Mouse (Mus musculus) neural tube, embryonic 13.5 days (tissue): ENCODE results near the gene Tmem269. TPM values are rescaled to one million over a fixed set of nuclear protein-coding genes. Genes with fewer than 3 reads are reported as not detected.

Experiments
- ATAC-seq: fragments of 200-750 bp; cut with Nextera tagmentation; 2 replicates; pipeline ENCODE4 v1.8.0; 2017; ENCODE audit warnings: low read depth, mild to moderate bottlenecking, moderate TSS enrichment, moderate library complexity
- H3K27ac ChIP-seq: fragments of 300-500 bp; sonication (generic); replicated peaks from 2 replicates; pipeline ENCODE4 v1.5.1; 2015; ENCODE audit warnings: moderate library complexity, mild to moderate bottlenecking, inconsistent platforms
- H3K27me3 ChIP-seq: fragments of 300-500 bp; sonication (generic); 2 replicates; pipeline ENCODE4 v1.6.1; 2015; ENCODE audit warnings: mild to moderate bottlenecking, inconsistent platforms
- H3K36me3 ChIP-seq: fragments of 300-500 bp; sonication (generic); 2 replicates; pipeline ENCODE4 v1.6.1; 2015; ENCODE audit warnings: mild to moderate bottlenecking, inconsistent platforms
- H3K4me1 ChIP-seq: fragments of 300-500 bp; sonication (generic); replicated peaks from 2 replicates; pipeline ENCODE4 v1.6.1; 2015; ENCODE audit warnings: inconsistent platforms
- H3K4me2 ChIP-seq: fragments of 300-500 bp; sonication (generic); 2 replicates; pipeline ENCODE4 v1.6.1; 2015; ENCODE audit warnings: inconsistent platforms, mild to moderate bottlenecking, moderate library complexity
- H3K4me3 ChIP-seq: fragments of 300-500 bp; sonication (generic); 2 replicates; pipeline ENCODE4 v1.5.1; 2015; ENCODE audit warnings: mild to moderate bottlenecking, inconsistent platforms
- H3K9ac ChIP-seq: fragments of 300-500 bp; sonication (generic); 2 replicates; pipeline ENCODE4 v1.6.1; 2015; ENCODE audit warnings: moderate library complexity, mild to moderate bottlenecking, inconsistent platforms
- H3K9me3 ChIP-seq: fragments of 300-500 bp; sonication (generic); 2 replicates; pipeline ENCODE4 v1.6.1; 2016; ENCODE audit warnings: inconsistent platforms
- WGBS: fragments of 180-500 bp; shearing (Covaris S2); methylation state at CpG from one replicate; pipeline ENCODE4 v1.1.7; 2015; 5-methylcytosine and 5-hydroxymethylcytosine counted together
- polyA plus RNA-seq: library from polyadenylated mRNA; unstranded; fragments of >200 nt; fragmentation: Nextera tagmentation; extraction: Ambion mirVana; gene quantifications from 2 replicates; pipeline ENCODE4 v1.2.1, GENCODE M21; 2015

Tmem269 gene
- polyA plus RNA-seq, result 0.45 TPM in 1 of 2 replicates, not detected in the other

DNA sequence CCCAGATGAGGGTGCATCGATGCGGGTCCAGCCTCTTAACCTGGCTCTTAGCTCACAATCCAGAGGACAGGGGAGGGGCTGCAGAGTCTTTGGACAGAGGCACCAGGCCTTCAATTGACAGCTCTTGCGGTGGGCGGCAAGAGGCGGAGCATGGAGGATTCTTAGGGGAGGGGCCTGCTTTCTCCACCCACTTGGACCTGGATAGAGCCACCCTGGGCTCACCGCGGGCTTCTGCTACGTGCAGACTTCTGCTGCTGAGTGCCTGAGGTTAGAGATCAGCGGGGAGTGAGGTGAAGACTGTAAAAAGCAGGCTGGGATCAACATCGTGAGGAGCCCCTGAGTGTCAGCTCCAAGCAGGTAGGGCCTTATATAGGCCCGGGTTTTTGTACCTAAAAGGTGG is at the start of gene Tmem269:
TSS of gene Tmem269 (minus strand) at position 49 of the 400 bp plus-strand sequence.
- ATAC-seq, result no peak
- 14% methylated on average over 11 of the region's 11 CpGs for WGBS
- H3K9ac ChIP-seq, result no peak within 1 kb of the TSS

DNA sequence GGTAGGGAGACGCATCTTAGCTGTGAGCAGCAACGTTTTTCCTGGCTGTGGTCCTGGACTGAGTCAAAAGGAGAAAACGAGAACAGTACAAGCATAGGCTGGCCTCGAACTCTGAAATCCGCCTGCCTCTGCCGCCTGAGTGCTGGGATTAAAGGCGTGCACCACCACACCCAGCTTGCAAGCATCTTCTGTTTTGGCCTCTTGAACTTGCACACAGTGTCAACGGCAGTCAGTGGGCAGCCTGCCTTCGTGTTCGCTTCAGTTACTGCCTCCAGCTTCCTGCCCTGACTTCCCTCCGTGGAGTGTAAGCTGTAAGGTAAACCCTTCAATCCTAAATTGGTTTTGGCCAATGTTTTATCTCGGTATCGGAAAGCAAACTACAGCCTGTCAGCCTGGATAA is 48.6 kb upstream of the Tmem269 start:
- H3K27me3 ChIP-seq, result no peaks in the 10 kb centered on the region
- 79% methylated on average over 13 of the region's 13 CpGs for WGBS
- H3K4me1 ChIP-seq, result no peaks in the 10 kb centered on the region
- H3K9me3 ChIP-seq, result no peaks in the 10 kb centered on the region
- H3K27ac ChIP-seq, result no peak overlapping the region
- ATAC-seq, result no peak
- peaks cover 37% of the 10 kb centered on the region for H3K36me3 ChIP-seq
- H3K4me3 ChIP-seq, result no peak overlapping the region
- H3K4me2 ChIP-seq, result no peak overlapping the region
- no peak overlapping the region for H3K9ac ChIP-seq

More for the DNA sequence above, at the start of gene Tmem269:
- H3K4me2 ChIP-seq, result no peak within 1 kb of the TSS
- no peaks in the 10 kb centered on the region for H3K27me3 ChIP-seq
- no peak within 1 kb of the TSS for H3K4me3 ChIP-seq
- H3K36me3 ChIP-seq, result 0 out of 2 replicates have a peak, but pooled peaks cover 4% of the 10 kb centered on the region
- peaks cover 10% of the 10 kb centered on the region; the same call in 1 of the 2 replicates for H3K4me1 ChIP-seq
- H3K27ac ChIP-seq, result no peak within 1 kb of the TSS
- no peaks in the 10 kb centered on the region for H3K9me3 ChIP-seq

DNA sequence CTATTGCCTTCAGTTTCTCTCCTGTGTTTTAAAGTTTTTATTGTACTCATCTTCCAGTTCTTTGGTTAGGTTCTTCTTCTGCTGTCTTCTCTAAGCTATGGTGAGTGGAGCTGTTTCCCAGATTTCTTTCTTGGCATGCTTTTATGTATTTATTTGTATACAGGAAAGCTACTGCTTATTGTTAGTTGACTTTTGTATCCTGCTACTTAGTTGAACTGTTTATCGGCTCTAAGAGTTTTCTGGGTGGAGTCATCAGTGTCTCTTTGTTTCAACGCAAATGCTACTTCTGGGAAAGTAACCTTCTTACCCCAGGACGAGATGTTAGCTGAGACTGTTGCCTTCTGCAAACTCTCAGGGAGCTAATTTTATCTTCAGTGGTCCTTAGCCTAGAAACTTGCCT is 45.4 kb upstream of the Tmem269 start:
- ATAC-seq, result no peak
- Histone ChIP-seq H3K27me3 (no peaks in the 10 kb centered on the region), H3K27ac (no peak overlapping the region), H3K36me3 (peaks cover 11% of the 10 kb centered on the region), H3K4me1 (no peaks in the 10 kb centered on the region), H3K4me2 (no peak overlapping the region), H3K4me3 (no peak overlapping the region), H3K9ac (no peak overlapping the region), H3K9me3 (no peaks in the 10 kb centered on the region)
- 72% methylated on average over 3 of the region's 3 CpGs for WGBS

DNA sequence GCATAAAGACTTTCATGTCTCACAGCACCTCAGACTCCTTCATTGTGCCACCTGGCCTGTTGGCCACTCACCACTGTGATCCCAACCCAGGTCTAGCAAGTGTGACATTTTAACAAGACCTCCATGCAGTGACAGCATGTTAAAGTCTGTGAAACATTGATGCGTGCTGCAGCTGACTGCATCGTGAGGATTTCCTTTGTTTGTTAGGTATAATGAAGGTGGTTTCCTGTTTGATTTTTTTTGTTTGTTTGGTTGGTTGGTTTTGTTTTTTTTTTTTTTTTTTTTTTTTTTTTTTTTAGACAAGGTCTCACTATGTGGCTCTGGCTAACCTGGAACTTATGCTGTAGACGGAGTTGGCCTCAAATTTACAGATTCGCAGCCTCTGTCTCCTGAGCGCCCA is 44.5 kb upstream of the Tmem269 start:
- 94% methylated on average over 5 of the region's 5 CpGs for WGBS
- Histone ChIP-seq H3K4me1 (no peaks in the 10 kb centered on the region), H3K4me3 (no peak overlapping the region), H3K4me2 (no peak overlapping the region), H3K9me3 (no peaks in the 10 kb centered on the region), H3K9ac (no peak overlapping the region), H3K27me3 (no peaks in the 10 kb centered on the region), H3K36me3 (0 out of 2 replicates have a peak, but pooled peaks cover 4% of the 10 kb centered on the region), H3K27ac (no peak overlapping the region)
- ATAC-seq, result no peak

DNA sequence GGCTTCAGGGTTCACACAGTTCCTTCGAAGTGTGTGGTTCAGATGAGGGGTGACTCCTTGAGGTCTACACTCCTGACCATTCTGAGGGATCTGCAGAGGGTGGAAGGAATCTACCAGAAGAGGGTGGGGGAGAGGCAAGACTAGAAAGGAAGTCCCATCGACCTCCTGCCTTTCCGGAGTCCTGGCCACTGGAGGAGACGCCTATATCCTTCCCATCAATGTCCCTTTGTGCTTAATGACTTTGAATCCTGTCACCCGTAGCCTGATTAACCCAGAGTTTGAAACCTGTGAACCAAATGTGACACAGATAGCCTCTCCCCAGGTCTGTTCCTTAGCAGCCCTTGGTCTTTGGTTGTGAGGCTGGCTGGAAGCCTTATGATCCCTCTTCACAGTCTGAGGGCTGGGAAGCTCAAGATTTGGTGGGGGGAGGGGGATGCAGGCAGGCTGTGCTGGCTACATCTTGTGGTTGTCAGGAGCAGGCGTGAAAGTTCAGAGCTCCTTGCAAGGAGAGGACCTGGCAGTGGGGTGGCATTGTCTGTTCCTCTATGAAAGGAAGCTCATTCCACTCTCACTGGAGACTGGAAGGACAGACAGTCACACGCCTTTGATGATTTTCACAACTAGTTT is 43.2 kb upstream of the Tmem269 start:
- Histone ChIP-seq H3K27ac (no peak overlapping the region), H3K4me2 (no peak overlapping the region), H3K4me1 (no peaks in the 10 kb centered on the region), H3K36me3 (0 out of 2 replicates have a peak, but pooled peaks cover 4% of the 10 kb centered on the region), H3K4me3 (no peak overlapping the region), H3K9me3 (no peaks in the 10 kb centered on the region), H3K9ac (no peak overlapping the region), H3K27me3 (no peaks in the 10 kb centered on the region)
- WGBS, result 71% methylated on average over 7 of the region's 7 CpGs
- ATAC-seq, result no peak

DNA sequence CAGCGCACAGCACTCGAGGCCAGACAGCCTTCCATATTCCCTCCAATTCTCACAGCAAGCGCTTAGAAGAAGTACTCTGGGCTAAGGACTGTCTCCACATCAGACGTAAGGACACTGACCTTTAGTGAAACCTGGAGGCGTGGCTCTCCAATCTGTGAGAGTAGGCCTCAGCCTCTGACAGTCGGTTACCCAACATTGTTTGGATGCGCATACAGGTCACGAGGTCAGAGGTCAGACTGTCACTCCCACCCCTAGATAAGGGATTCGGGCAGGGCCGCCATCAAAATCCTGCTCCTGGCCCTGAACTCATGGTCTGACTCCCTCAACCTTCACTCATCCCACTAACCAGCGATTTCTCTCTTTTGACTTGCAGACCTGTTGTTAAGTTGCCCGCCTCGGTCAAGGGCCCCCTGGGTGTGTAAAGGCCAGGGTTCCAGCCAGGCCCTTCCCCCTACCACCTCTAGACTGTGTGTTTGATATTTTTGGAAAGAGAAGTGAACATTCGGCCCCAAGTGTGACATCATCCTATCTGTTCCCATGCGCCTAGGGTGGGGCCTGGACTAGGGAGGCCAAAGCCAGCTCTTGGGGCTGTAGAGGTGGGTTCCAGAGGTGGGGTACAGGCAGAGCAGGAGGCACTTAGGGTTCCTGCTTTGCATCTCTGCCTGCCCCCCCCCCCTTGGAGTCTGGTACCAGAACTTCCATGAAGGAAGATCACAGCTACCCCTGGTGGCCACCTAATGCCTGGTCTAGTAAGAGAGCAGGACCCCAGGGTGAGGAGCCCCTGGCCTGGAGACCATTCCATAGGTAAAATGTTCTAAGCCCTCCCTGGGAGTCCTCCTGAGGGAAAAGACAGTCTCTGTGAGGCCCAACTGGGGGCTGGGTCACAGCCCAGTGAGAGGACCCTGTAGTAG is 41.6 kb upstream of the Tmem269 start:
- WGBS, result 84% methylated on average over 15 of the region's 15 CpGs
- Histone ChIP-seq H3K27ac (no peak overlapping the region), H3K4me2 (no peak overlapping the region), H3K9me3 (no peaks in the 10 kb centered on the region), H3K36me3 (0 out of 2 replicates have a peak, but pooled peaks cover 4% of the 10 kb centered on the region), H3K4me3 (no peak overlapping the region), H3K9ac (no peak overlapping the region), H3K27me3 (no peaks in the 10 kb centered on the region), H3K4me1 (peaks cover 7% of the 10 kb centered on the region)
- 0 out of 2 replicates have a peak, but pooled peaks have one; percentile 24 for ATAC-seq

DNA sequence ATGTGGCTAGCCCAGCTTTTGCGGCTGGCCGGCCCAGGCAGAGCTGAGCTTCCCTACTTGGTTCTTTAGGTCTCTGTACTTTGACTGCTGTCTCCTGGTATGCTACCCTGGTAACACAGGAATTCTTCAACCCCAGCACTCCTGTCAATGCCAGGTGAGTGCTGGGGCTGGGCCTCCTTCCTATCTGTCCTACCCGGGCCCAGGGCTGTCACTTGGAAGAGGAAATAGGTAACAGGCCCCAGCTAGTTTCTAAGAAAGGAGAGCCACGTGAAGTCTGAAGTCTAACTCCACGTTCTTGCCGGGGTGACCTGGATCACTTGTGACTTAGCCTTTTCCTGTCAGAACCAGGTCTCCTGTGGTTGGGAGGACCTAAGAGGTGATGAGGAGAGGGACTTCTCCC is 39.1 kb upstream of the Tmem269 start:
- no peak overlapping the region for H3K4me2 ChIP-seq
- H3K4me3 ChIP-seq, result no peak overlapping the region
- no peaks in the 10 kb centered on the region for H3K27me3 ChIP-seq
- H3K4me1 ChIP-seq, result peaks cover 21% of the 10 kb centered on the region
- no peaks in the 10 kb centered on the region for H3K9me3 ChIP-seq
- no peak for ATAC-seq
- H3K27ac ChIP-seq, result no peak overlapping the region
- 80% methylated on average over 6 of the region's 6 CpGs for WGBS
- no peaks in the 10 kb centered on the region for H3K36me3 ChIP-seq
- no peak overlapping the region for H3K9ac ChIP-seq

DNA sequence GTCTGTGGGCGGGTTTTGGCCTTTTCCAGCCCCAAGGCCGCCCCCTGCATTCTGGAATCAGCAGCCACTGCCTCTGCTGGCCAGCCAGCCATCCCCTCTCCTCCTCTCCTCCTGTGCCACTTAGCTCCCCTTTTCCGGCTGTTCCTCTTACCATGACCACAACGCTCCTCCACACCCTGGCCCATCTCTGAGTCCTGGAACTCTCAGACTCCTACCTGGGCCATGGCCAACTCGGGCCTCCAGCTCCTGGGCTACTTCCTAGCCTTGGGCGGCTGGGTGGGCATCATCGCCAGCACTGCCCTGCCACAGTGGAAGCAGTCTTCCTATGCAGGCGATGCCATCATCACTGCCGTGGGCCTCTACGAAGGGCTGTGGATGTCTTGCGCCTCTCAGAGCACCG is 37.3 kb upstream of the Tmem269 start, which contains the start of gene Cldn19:
TSS of gene Cldn19 (plus strand) at position 64 of the 400 bp plus-strand sequence.
- no peaks in the 10 kb centered on the region for H3K27me3 ChIP-seq
- H3K4me1 ChIP-seq, result peaks cover 21% of the 10 kb centered on the region

DNA sequence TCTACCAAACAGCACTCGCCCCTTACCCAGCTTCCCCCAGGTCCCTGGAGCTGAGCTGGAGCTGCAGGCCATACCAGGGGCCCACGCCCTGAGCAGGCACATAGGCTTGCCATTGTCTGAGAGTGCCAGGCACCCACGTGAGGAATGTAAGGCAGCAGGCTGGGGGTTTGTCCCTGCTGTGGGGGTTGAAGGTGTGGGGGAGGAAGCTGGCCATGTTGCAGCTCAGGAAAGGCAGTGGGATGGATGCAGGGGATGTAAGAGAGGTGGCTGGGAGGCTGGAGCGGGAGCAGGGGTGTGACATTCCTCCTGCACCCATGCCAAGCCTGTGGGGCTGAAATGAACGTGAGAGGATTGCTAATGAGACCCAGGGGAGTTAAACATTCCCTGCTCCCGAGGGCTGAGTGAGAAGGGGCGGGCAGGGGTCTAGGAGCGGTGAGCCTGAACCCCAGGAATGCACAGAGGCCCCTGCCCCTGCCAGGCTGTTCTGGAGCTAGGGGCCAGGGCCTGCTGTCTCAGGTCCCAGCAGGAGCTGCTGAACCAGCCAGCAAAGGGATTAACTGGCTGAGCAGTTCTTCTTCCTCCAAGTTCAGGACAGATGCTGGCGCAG is 36.1 kb upstream of the Tmem269 start:
- Histone ChIP-seq H3K9ac (peak overlapping the region; percentile 49), H3K27ac (peak overlapping the region; percentile 72)
- peak; percentile 67 for ATAC-seq

More for the DNA sequence above, 37.3 kb upstream of the Tmem269 start, which contains the start of gene Cldn19:
- Histone ChIP-seq H3K36me3 (no peaks in the 10 kb centered on the region), H3K9me3 (no peaks in the 10 kb centered on the region), H3K4me2 (no peak within 1 kb of the TSS), H3K9ac (peak within 1 kb of the TSS; percentile 49), H3K27ac (peak within 1 kb of the TSS; percentile 72), H3K4me3 (no peak within 1 kb of the TSS)
- 84% methylated on average over 12 of the region's 12 CpGs for WGBS
- no peak for ATAC-seq

DNA sequence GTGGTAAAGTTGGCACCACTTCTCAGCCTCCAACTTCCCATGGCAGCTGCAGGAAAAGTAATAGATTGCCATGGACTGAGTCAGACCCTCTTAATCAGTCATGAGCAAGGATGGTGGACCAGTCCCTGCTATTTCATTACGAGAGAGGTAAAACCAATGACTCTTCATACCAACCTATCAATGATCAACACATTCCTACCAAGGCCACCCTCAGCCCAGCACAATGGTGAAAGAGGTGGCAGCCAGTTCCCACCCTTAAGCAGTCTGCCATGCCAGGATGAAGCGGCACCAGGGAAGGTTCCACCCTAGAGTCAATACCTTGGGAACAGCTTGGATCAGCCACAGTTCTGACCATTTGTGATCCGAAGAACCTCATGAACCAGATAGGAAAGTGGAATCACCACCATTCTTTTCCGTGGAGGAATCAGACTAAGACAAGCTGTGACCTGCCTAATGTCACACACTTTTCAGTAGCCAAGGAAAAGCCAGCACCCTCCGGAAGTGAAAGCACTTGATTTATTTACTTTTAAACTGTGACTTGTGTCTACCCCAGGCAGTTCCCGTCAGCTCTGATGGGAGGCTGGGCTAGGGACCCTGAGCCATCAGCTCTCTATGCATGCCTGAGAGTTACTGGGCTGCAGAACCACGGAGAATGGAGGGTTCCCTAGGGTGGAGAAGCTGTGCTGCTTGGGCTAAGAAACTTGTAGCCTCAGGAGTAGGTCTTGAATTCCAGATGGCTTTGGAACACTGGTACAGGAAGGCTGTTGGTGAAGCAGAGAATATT is 34.2 kb upstream of the Tmem269 start:
- no peaks in the 10 kb centered on the region for H3K9me3 ChIP-seq
- no peak overlapping the region for H3K27ac ChIP-seq
- no peak overlapping the region for H3K4me2 ChIP-seq
- H3K4me3 ChIP-seq, result no peak overlapping the region
- H3K36me3 ChIP-seq, result peaks cover 15% of the 10 kb centered on the region; the same call in 1 of the 2 replicates
- WGBS, result 66% methylated on average over 7 of the region's 7 CpGs
- H3K9ac ChIP-seq, result no peak overlapping the region
- no peak for ATAC-seq
- peaks cover 30% of the 10 kb centered on the region for H3K4me1 ChIP-seq
- H3K27me3 ChIP-seq, result no peaks in the 10 kb centered on the region

More for the DNA sequence above, 36.1 kb upstream of the Tmem269 start:
- Histone ChIP-seq H3K9me3 (no peaks in the 10 kb centered on the region), H3K27me3 (no peaks in the 10 kb centered on the region), H3K36me3 (no peaks in the 10 kb centered on the region), H3K4me2 (no peak overlapping the region), H3K4me1 (peaks cover 21% of the 10 kb centered on the region), H3K4me3 (no peak overlapping the region)
- WGBS, result 26% methylated on average over 9 of the region's 9 CpGs

DNA sequence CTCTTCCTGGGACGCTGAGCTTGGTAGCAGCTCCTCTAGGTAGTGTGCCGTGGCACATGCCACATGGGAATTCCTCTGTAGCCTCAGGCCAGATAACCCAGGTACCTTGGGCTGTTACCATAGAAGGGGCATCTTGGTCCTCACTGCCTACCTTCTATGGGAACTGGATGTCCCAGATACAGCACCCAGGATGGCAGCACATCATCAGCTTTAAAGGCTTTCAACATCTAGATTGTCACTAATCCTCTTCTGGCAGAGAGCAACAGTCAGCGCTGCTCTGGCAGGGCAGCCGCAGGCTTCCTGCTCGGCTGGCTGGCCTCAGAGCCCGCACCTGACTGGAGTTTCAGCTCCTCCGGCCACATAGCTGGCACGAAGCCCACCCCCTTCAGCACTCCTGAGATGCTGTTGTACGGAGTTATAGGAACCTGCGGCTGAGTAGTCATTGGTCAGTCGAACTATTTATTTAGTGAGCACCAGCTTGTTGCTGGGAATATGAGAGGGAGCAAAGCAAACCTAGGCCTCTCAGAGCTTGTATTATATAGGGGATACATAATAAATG is 30.5 kb upstream of the Tmem269 start:
- Histone ChIP-seq H3K27ac (no peak overlapping the region), H3K9ac (no peak overlapping the region), H3K4me2 (no peak overlapping the region), H3K27me3 (no peaks in the 10 kb centered on the region), H3K36me3 (peaks cover 51% of the 10 kb centered on the region), H3K4me3 (no peak overlapping the region), H3K9me3 (no peaks in the 10 kb centered on the region), H3K4me1 (peaks cover 15% of the 10 kb centered on the region; the same call in 1 of the 2 replicates)
- ATAC-seq, result no peak
- 89% methylated on average over 11 of the region's 11 CpGs for WGBS
